Mouse (Mus musculus): Measurements from ENCODE around the gene Nedd4. TPM values are rescaled to one million over a fixed set of nuclear protein-coding genes. Genes with fewer than 3 reads are reported as not detected.
A peak's percentile ranks its signal among the peaks of the same experiment; 100 is the strongest.

The Nedd4 gene
- total and polyA plus RNA-seq, 3 experiments = 167 to 583 (median 216) TPM

DNA sequence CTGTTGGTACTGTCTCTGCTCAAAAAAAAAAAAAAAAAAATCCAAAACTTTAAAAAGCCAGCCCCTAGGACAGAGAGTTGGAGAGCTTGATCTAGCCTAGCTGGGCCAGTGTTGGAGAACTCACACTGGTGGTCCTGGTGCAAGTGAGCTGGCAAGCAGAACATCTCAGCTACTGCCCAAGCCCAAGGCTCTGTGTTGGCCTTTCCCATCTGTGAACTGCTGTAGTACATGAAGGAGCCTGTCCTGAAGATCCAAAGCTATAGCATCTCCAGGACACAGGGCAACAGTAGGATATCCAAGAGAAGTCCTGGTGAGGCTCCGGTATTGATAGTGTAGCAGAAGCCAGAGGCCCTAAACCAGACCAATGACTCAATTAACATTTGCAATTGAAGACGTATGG lies 88.1 kb downstream of the Nedd4 start:
- DNase-seq (ENCODE audit: low read depth, low spot score) = no peak
- Histone ChIP-seq H3K9me3 (replicated peaks; ENCODE audit: insufficient read depth, low read length) (no peaks in the 10 kb centered on the region), H3K27me3 (ENCODE audit: control insufficient read depth in 1 of 2, insufficient read depth in 2 of 2, low read length in 2 of 2) (no peaks in the 10 kb centered on the region), H3K27ac (ENCODE audit: control insufficient read depth, low read depth, low read length) (no peak overlapping the region), H3K36me3 (ENCODE audit: control insufficient read depth in 1 of 2, insufficient read depth in 2 of 2, low read length in 2 of 2) (peaks cover 0 to 8% of the 10 kb centered on the region in 2 experiments), H3K4me3 (ENCODE audit: control insufficient read depth in 1 of 2, insufficient read depth in 1 of 2, low read depth in 2 of 2, low read length in 2 of 2) (no peak overlapping the region), H3K79me2 (ENCODE audit: control insufficient read depth, insufficient read depth, low read length, poor library complexity) (no peaks in the 10 kb centered on the region), H3K4me1 (ENCODE audit: control insufficient read depth in 1 of 2, insufficient read depth in 2 of 2, low read length in 2 of 2) (peaks cover 0 to 9% of the 10 kb centered on the region in 2 experiments; a peak in 3 of 4 replicates), H3K9ac (ENCODE audit: control insufficient read depth, low read depth, low read length, poor library complexity, severe bottlenecking) (no peak overlapping the region)
- TF ChIP-seq CHD2 (IDR thresholded peaks at IDR 0.05; ENCODE audit: low read length) (no peak), MEF2A (IDR thresholded peaks at IDR 0.05; ENCODE audit: extremely low read depth, insufficient replicate concordance, low read depth, low read length, poor library complexity, severe bottlenecking) (no peak), POLR2AphosphoS2 (IDR thresholded peaks at IDR 0.05; ENCODE audit: low read length) (peak; percentile 96), SMC3 (IDR thresholded peaks at IDR 0.05; ENCODE audit: low read depth, low read length) (no peak), MXI1 (IDR thresholded peaks at IDR 0.05; ENCODE audit: low read depth, low read length) (no peak), ELF1 (IDR thresholded peaks at IDR 0.05; ENCODE audit: low read depth, low read length) (no peak), KAT2A (conservative IDR thresholded peaks at IDR 0.05; ENCODE audit: low read depth, low read length) (no peak), MAFK (IDR thresholded peaks at IDR 0.05; ENCODE audit: borderline replicate concordance, low read depth, low read length) (no peak), ZNF384 (IDR thresholded peaks at IDR 0.05; ENCODE audit: low read depth, low read length) (peak; percentile 18; the same call in 1 of the 2 replicates)

DNA sequence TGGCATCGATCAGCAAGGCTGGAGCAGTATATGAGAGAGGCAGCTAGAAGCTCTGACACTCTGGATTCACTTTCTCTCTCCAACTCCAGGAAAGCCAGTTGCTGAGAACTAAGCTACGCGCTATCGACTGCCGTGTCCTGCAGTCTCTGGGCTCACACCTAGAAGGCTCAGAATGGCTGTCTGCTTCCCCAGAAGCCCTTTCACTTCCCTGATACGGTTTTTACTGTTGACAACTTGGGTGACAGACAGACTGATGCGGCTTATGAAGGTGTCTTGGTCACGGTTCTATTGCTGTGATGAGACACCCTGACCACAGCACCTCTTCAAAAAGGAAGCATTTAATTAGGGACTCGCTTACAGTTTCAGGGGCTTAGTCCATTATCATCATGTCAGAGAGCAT lies 90.5 kb downstream of the Nedd4 start:
- Histone ChIP-seq H3K9ac (ENCODE audit: control insufficient read depth, low read depth, low read length, poor library complexity, severe bottlenecking) (no peak overlapping the region), H3K4me3 (ENCODE audit: control insufficient read depth in 1 of 2, insufficient read depth in 1 of 2, low read depth in 2 of 2, low read length in 2 of 2) (no peak overlapping the region), H3K36me3 (ENCODE audit: control insufficient read depth in 1 of 2, insufficient read depth in 2 of 2, low read length in 2 of 2) (peaks cover 0 to 5% of the 10 kb centered on the region in 2 experiments), H3K27me3 (ENCODE audit: control insufficient read depth in 1 of 2, insufficient read depth in 2 of 2, low read length in 2 of 2) (no peaks in the 10 kb centered on the region), H3K79me2 (ENCODE audit: control insufficient read depth, insufficient read depth, low read length, poor library complexity) (no peaks in the 10 kb centered on the region), H3K4me1 (ENCODE audit: control insufficient read depth in 1 of 2, insufficient read depth in 2 of 2, low read length in 2 of 2) (peaks cover 0 to 9% of the 10 kb centered on the region in 2 experiments; a peak in 3 of 4 replicates), H3K27ac (ENCODE audit: control insufficient read depth, low read depth, low read length) (no peak overlapping the region), H3K9me3 (replicated peaks; ENCODE audit: insufficient read depth, low read length) (no peaks in the 10 kb centered on the region)
- no peak for TF ChIP-seq ZC3H11A (IDR thresholded peaks at IDR 0.05; ENCODE audit: low read depth, low read length)
- TF ChIP-seq CTCF (IDR thresholded peaks at IDR 0.05 in 2 of 3, conservative IDR thresholded peaks at IDR 0.05 in 1 of 3; ENCODE audit: control insufficient read depth in 1 of 3, insufficient read depth in 1 of 3, low read depth in 2 of 3, low read length in 3 of 3, poor library complexity in 1 of 3, severe bottlenecking in 1 of 3) = no peak
- no peak for TF ChIP-seq POLR2AphosphoS2 (IDR thresholded peaks at IDR 0.05; ENCODE audit: low read length)
- no peak for TF ChIP-seq NRF1 (IDR thresholded peaks at IDR 0.05; ENCODE audit: insufficient read depth, low read depth, low read length, poor library complexity, severe bottlenecking)
- no peak for TF ChIP-seq MAFK (IDR thresholded peaks at IDR 0.05; ENCODE audit: borderline replicate concordance, low read depth, low read length)
- no peak for TF ChIP-seq TCF12 (IDR thresholded peaks at IDR 0.05; ENCODE audit: low read depth, low read length)
- no peak for TF ChIP-seq TAL1 (IDR thresholded peaks at IDR 0.05; ENCODE audit: low read length)
- TF ChIP-seq USF1 (IDR thresholded peaks at IDR 0.05; ENCODE audit: low read depth, low read length) = no peak
- no peak for TF ChIP-seq ETS1 (IDR thresholded peaks at IDR 0.05; ENCODE audit: low read depth, low read length)
- no peak for TF ChIP-seq MAZ (IDR thresholded peaks at IDR 0.05; ENCODE audit: low read depth, low read length)
- no peak for TF ChIP-seq GATA1 (IDR thresholded peaks at IDR 0.05; ENCODE audit: low read depth, low read length)
- no peak for TF ChIP-seq SMC3 (IDR thresholded peaks at IDR 0.05; ENCODE audit: low read depth, low read length)
- no peak for TF ChIP-seq MEF2A (IDR thresholded peaks at IDR 0.05; ENCODE audit: extremely low read depth, insufficient replicate concordance, low read depth, low read length, poor library complexity, severe bottlenecking)
- no peak for TF ChIP-seq MYC (IDR thresholded peaks at IDR 0.05; ENCODE audit: low read depth, low read length)
- no peak for TF ChIP-seq BHLHE40 (IDR thresholded peaks at IDR 0.05; ENCODE audit: borderline replicate concordance, low read depth, low read length)
- no peak for TF ChIP-seq E2F4 (IDR thresholded peaks at IDR 0.05; ENCODE audit: borderline replicate concordance, low read depth, low read length)
- TF ChIP-seq CHD2 (IDR thresholded peaks at IDR 0.05; ENCODE audit: low read length) = no peak
- no peak for TF ChIP-seq USF2 (IDR thresholded peaks at IDR 0.05; ENCODE audit: borderline replicate concordance in 1 of 2, insufficient read depth in 1 of 2, low read depth in 1 of 2, low read length in 2 of 2)
- TF ChIP-seq MXI1 (IDR thresholded peaks at IDR 0.05; ENCODE audit: low read depth, low read length) = no peak
- TF ChIP-seq SIN3A (IDR thresholded peaks at IDR 0.05; ENCODE audit: low read length) = no peak
- no peak for DNase-seq (ENCODE audit: low read depth, low spot score)
